Mouse (Mus musculus): Measurements from ENCODE around the gene Shroom1. TPM values are rescaled to one million over a fixed set of nuclear protein-coding genes. Genes with fewer than 3 reads are reported as not detected.
A peak's percentile ranks its signal among the peaks of the same experiment; 100 is the strongest.

Shroom1 gene
- polyA plus RNA-seq, 1 experiment from 2014 or later, result 1.4 TPM

DNA sequence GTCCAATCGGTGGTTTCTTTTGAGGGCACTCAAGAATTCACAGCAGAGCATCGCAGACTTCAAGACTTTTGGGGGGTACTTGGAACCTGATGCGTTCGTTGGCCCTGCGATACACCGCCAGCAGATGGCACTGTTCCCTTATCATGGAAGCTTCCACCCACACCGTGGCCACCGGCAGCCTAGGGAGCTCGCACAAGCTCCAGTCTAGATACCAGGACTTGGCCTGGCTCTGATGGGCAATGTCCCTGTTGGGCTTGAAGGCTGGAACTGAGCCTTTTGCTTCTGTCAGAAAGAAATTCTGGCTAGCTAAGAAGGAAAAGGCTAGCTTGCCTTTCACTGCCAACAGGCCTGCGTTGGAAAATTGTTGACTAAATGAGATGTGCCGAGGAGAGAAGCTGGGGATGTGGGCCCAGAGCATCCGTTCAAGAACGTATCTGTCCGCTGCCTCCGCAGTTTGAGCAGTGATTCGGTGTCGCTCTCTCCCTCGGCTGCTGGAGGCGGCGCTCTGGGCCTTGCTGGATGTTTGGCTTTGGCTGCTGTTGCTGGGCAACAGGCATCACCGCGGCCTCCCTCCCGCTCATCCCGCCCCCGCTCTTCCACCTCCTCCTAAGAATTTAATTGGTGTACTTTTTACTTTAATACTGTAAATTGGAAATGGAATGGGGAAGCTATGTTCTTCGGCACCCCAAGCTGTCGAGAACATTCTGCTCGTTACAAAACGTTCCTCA lies 13.1 kb downstream of the Shroom1 start, which contains the start of gene Gm9837:
TSS of gene Gm9837 (minus strand) at position 512 of the 728 bp plus-strand sequence.
- Histone ChIP-seq H3K4me3 (ENCODE audit: low read length) (peak within 1 kb of the TSS; percentile 22; the same call in 1 of the 2 replicates), H3K27ac (ENCODE audit: low read length) (no peak within 1 kb of the TSS), H3K9ac (ENCODE audit: low read depth, low read length) (peak within 1 kb of the TSS; percentile 31; the same call in 1 of the 2 replicates), H3K4me2 (ENCODE audit: low read depth, low read length) (peak within 1 kb of the TSS; percentile 44), H3K36me3 (ENCODE audit: control insufficient read depth, insufficient read depth, low read length) (no peaks in the 10 kb centered on the region), H3K27me3 (replicated peaks; ENCODE audit: control insufficient read depth, insufficient read depth, low read length) (peaks cover 29% of the 10 kb centered on the region), H3K9me3 (ENCODE audit: control insufficient read depth, low read length) (no peaks in the 10 kb centered on the region), H3K4me1 (ENCODE audit: control insufficient read depth, insufficient read depth, low read length) (peaks cover 9% of the 10 kb centered on the region)
- WGBS, result 4% methylated on average over 29 of the region's 29 CpGs
- peak; percentile 82 for ATAC-seq

- Histone ChIP-seq H3K9me3 (ENCODE audit: control insufficient read depth, low read length) (no peaks in the 10 kb centered on the region), H3K9ac (ENCODE audit: low read depth, low read length) (no peak overlapping the region), H3K27ac (ENCODE audit: low read length) (no peak overlapping the region), H3K4me3 (ENCODE audit: low read length) (no peak overlapping the region), H3K4me1 (ENCODE audit: control insufficient read depth, insufficient read depth, low read length) (0 out of 2 replicates have a peak, but pooled peaks cover 4% of the 10 kb centered on the region), H3K4me2 (ENCODE audit: low read depth, low read length) (no peak overlapping the region), H3K36me3 (ENCODE audit: control insufficient read depth, insufficient read depth, low read length) (no peaks in the 10 kb centered on the region), H3K27me3 (replicated peaks; ENCODE audit: control insufficient read depth, insufficient read depth, low read length) (peaks cover 38% of the 10 kb centered on the region)
- ATAC-seq, result no peak
- 77% methylated on average over 3 of the region's 3 CpGs for WGBS
These were observed 15.7 kb downstream of the Shroom1 start for GRCm38 (mm10) chr11:53472709-53473108.

GRCm38 (mm10) chr11:53475620-53476019 lies 18.6 kb downstream of the Shroom1 start:
- Histone ChIP-seq H3K36me3 (ENCODE audit: control insufficient read depth, insufficient read depth, low read length) (no peaks in the 10 kb centered on the region), H3K4me1 (ENCODE audit: control insufficient read depth, insufficient read depth, low read length) (peaks cover 15% of the 10 kb centered on the region; the same call in 1 of the 2 replicates), H3K4me3 (ENCODE audit: low read length) (no peak overlapping the region), H3K9me3 (ENCODE audit: control insufficient read depth, low read length) (no peaks in the 10 kb centered on the region), H3K9ac (ENCODE audit: low read depth, low read length) (no peak overlapping the region), H3K27ac (ENCODE audit: low read length) (no peak overlapping the region), H3K4me2 (ENCODE audit: low read depth, low read length) (no peak overlapping the region), H3K27me3 (replicated peaks; ENCODE audit: control insufficient read depth, insufficient read depth, low read length) (peaks cover 56% of the 10 kb centered on the region)
- no peak for ATAC-seq
- WGBS, result 32% methylated on average over 8 of the region's 8 CpGs

- H3K27me3 ChIP-seq (replicated peaks; ENCODE audit: control insufficient read depth, insufficient read depth, low read length), result peaks cover 53% of the 10 kb centered on the region
- no peak overlapping the region for H3K9ac ChIP-seq (ENCODE audit: low read depth, low read length)
- 50% methylated on average over 7 of the region's 7 CpGs for WGBS
- peaks cover 15% of the 10 kb centered on the region; the same call in 1 of the 2 replicates for H3K4me1 ChIP-seq (ENCODE audit: control insufficient read depth, insufficient read depth, low read length)
- no peak overlapping the region for H3K27ac ChIP-seq (ENCODE audit: low read length)
- H3K4me3 ChIP-seq (ENCODE audit: low read length), result no peak overlapping the region
- no peak overlapping the region for H3K4me2 ChIP-seq (ENCODE audit: low read depth, low read length)
- no peaks in the 10 kb centered on the region for H3K36me3 ChIP-seq (ENCODE audit: control insufficient read depth, insufficient read depth, low read length)
- no peaks in the 10 kb centered on the region for H3K9me3 ChIP-seq (ENCODE audit: control insufficient read depth, low read length)
- ATAC-seq, result no peak
These were observed 20.8 kb downstream of the Shroom1 start for GRCm38 (mm10) chr11:53477833-53478232.

DNA sequence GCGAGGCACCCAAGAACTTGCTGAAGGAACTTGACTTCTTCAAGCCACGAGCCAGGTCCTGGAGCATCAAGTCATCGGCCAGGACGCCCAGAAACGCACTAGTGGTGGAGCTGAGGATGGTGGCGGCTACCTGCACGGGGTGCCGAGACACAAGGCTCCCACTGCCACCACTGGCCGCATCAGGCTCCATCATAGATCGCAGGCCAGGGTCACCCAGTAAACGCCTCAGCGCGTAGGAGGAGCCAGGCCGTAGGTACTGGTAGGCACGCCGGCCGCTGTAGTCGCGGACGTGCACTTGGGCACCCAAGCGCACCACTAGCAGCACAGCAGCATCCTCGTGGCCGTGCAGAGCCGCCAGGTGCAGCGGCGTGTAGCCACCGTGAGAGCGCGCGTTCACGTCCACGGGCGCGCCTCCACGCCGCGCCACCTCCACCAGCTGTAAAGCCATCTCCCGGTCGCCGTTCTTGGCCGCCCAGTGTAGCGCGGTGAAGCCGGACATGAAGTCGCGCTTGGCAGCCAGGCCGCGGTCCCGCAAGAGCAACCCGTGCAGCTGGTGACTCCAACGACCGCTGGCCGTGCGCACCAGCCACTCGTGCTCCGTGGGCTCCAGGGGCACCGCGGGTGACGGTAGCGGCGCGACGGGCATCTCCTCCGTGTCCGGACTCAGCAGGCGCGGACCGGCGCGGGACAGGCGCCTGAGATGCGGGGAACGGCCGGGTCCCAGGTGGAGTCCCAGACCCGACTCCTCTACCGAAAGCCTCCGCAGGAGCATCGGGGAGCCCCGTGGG lies 21.6 kb downstream of the Shroom1 start:
- Histone ChIP-seq H3K27ac (ENCODE audit: low read length) (no peak overlapping the region), H3K9me3 (ENCODE audit: control insufficient read depth, low read length) (no peaks in the 10 kb centered on the region), H3K27me3 (replicated peaks; ENCODE audit: control insufficient read depth, insufficient read depth, low read length) (peaks cover 51% of the 10 kb centered on the region), H3K36me3 (ENCODE audit: control insufficient read depth, insufficient read depth, low read length) (no peaks in the 10 kb centered on the region), H3K4me1 (ENCODE audit: control insufficient read depth, insufficient read depth, low read length) (peaks cover 15% of the 10 kb centered on the region; the same call in 1 of the 2 replicates), H3K4me3 (ENCODE audit: low read length) (peak overlapping the region; percentile 58), H3K4me2 (ENCODE audit: low read depth, low read length) (peak overlapping the region; percentile 90), H3K9ac (ENCODE audit: low read depth, low read length) (peak overlapping the region; percentile 61)
- no peak for ATAC-seq
- 5% methylated on average over 79 of the region's 79 CpGs for WGBS

- Histone ChIP-seq H3K9ac (ENCODE audit: low read depth, low read length) (peak overlapping the region; percentile 61), H3K9me3 (ENCODE audit: control insufficient read depth, low read length) (no peaks in the 10 kb centered on the region), H3K4me2 (ENCODE audit: low read depth, low read length) (peak overlapping the region; percentile 90), H3K36me3 (ENCODE audit: control insufficient read depth, insufficient read depth, low read length) (no peaks in the 10 kb centered on the region), H3K4me3 (ENCODE audit: low read length) (peak overlapping the region; percentile 58), H3K27me3 (replicated peaks; ENCODE audit: control insufficient read depth, insufficient read depth, low read length) (peaks cover 47% of the 10 kb centered on the region), H3K4me1 (ENCODE audit: control insufficient read depth, insufficient read depth, low read length) (peaks cover 15% of the 10 kb centered on the region; the same call in 1 of the 2 replicates), H3K27ac (ENCODE audit: low read length) (no peak overlapping the region)
- 1% methylated on average over 60 of the region's 62 CpGs for WGBS
- peak; percentile 41 for ATAC-seq
These were observed 22.3 kb downstream of the Shroom1 start for GRCm38 (mm10) chr11:53479171-53479782.

DNA sequence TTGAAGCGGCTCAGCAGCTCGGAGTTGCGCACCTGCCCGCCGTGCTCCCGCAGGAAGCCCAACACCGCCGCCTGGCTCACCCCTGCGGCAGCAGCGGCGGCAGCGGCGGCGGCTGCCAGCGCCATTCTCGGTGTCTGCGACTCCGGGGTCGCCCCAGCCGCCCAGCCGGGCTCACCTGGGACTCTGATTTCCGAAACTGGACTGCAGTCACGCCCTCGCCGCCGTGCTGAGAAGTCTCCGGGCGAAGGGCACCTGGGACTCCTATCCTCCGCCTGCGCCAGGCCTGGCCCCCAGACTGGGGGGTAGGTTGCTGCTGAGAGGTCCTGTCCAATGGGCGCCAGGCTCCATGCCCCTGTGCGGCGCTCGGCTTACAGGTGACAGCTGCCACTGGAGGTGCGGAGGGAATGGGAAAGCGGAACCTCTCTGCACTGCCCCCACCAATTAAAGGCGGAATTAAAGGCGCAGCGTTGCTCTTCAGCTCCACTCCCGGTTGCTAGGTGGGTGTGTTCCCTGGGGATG lies 22.8 kb downstream of the Shroom1 start, which contains the start of the genes Gm9945 and Sowaha:
TSS of gene Gm9945 (plus strand) at position 384 of the 519 bp plus-strand sequence.
TSS of gene Sowaha (minus strand) at position 492 of the 519 bp plus-strand sequence.
- Histone ChIP-seq H3K4me1 (ENCODE audit: control insufficient read depth, insufficient read depth, low read length) (peaks cover 15% of the 10 kb centered on the region; the same call in 1 of the 2 replicates), H3K36me3 (ENCODE audit: control insufficient read depth, insufficient read depth, low read length) (no peaks in the 10 kb centered on the region), H3K27ac (ENCODE audit: low read length) (no peak within 1 kb of the TSS), H3K27me3 (replicated peaks; ENCODE audit: control insufficient read depth, insufficient read depth, low read length) (peaks cover 47% of the 10 kb centered on the region), H3K9me3 (ENCODE audit: control insufficient read depth, low read length) (no peaks in the 10 kb centered on the region), H3K9ac (ENCODE audit: low read depth, low read length) (peak within 1 kb of the TSS; percentile 61), H3K4me3 (ENCODE audit: low read length) (peak within 1 kb of the TSS; percentile 58), H3K4me2 (ENCODE audit: low read depth, low read length) (peak within 1 kb of the TSS; percentile 90)
- ATAC-seq, result peak; percentile 84
- whole genome bisulfite sequencing, result 3% methylated on average over 40 of the region's 40 CpGs

DNA sequence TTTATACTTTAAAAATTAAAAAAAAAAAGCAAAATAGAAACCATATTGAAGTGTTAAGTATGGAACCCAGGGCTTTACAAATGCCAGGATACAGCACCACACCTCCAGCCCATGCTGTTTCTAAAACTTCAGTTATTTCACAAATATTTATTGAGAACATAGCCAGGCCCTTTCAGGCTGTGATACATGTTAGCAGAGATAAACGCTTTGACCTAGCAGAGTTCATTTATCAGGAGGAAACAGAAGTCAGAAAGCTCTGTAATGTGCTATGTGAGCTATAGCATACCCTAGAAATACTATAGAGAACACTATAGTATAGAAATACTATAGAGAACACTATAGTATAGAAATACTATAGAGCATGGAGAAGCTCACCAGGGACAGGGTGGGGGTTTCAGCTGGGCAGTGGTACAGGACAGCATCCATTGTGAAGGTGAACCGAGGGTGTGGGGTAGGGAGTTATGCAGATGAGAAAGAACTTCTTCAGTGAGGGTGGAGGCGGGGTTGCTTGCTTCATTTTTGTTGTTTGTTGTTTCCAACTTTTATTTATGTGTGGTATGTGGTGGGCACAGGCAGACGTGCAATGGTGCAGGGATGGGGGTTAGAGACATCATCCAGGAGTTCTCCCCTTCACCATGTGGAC lies 24.2 kb downstream of the Shroom1 start:
- Histone ChIP-seq H3K4me1 (ENCODE audit: control insufficient read depth, insufficient read depth, low read length) (peaks cover 15% of the 10 kb centered on the region; the same call in 1 of the 2 replicates), H3K27me3 (replicated peaks; ENCODE audit: control insufficient read depth, insufficient read depth, low read length) (peaks cover 37% of the 10 kb centered on the region), H3K4me3 (ENCODE audit: low read length) (no peak overlapping the region), H3K27ac (ENCODE audit: low read length) (no peak overlapping the region), H3K4me2 (ENCODE audit: low read depth, low read length) (no peak overlapping the region), H3K9me3 (ENCODE audit: control insufficient read depth, low read length) (no peaks in the 10 kb centered on the region), H3K9ac (ENCODE audit: low read depth, low read length) (no peak overlapping the region), H3K36me3 (ENCODE audit: control insufficient read depth, insufficient read depth, low read length) (no peaks in the 10 kb centered on the region)
- WGBS, result 69% methylated on average over 4 of the region's 4 CpGs
- no peak for ATAC-seq
